Mouse (Mus musculus) ES-Bruce4 (cell line): ENCODE results near the gene Sec61g.
A peak's percentile ranks its signal among the peaks of the same experiment; 100 is the strongest.

Experiments used
- CTCF ChIP-seq: IDR thresholded peaks from one replicate; pipeline ENCODE4 v1.8.1; 2011; ENCODE audit warnings: low read depth, low read length
- EP300 ChIP-seq: IDR thresholded peaks from 2 replicates; pipeline ENCODE4 v1.6.1; 2011; ENCODE audit warnings: low read depth, low read length; ENCODE audit not compliant: insufficient read depth
- POLR2A ChIP-seq: IDR thresholded peaks from one replicate; pipeline ENCODE4 v1.8.1; 2011; ENCODE audit warnings: low read length; ENCODE audit not compliant: insufficient read depth

DNA sequence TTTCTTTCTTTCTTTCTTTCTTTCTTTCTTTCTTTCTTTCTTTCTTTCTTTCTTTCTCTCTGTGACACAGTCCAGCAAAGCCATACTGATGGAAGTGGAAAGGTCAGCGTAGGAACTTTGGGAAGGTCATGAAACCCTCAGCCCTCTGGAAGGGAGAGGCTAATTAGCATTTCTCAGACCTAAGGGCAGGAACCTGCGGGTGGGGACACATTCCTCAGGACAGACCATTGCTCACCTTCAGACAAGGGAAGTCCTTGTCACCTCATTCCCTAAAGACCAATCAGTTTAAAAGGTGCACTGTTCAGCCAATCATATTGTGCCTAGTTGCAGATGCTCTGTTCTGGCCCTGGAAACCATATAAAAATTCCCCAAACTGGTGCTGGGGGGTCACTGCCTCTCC lies 17.4 kb upstream of the Sec61g start:
- TF ChIP-seq CTCF = no peak
- no peak for TF ChIP-seq POLR2A
- peak; percentile 93 for TF ChIP-seq EP300
